Mouse (Mus musculus): ENCODE measurements around the gene Snd1.

Snd1 gene

DNA sequence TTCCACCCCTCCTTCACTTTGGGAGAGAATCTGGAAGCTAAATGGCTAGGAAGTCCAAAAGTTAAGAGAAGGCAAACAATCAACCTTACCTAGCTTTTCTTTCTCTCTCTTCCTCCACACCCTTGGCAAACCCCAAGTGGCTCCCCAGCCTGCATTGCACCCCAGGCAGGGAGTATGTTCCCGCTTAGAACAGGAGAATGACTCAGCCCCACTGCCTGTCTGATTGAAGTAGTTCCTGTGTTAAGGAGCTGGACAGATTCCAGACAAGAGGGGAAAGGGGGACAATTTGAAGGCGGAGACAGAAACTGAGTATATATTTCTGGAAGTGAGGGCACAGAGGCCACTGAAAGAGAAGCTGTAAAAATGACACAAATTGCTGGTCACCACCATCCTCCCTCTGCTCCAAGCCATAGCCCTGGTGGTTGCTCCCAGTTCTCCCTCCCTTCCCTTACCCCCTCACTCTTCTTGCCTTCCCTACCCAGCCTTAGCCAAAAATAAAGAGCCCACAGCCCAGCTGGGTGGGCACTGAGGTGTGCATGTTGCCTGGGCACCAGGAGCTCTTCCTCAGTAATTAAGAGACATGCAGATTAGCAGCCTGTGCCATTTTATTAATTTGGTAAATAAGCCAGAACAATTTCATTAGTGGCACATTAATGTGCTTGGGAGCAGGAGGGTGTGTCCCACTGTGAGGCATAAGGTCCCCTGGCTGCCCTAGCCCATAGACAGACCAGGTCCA, 392.7 kb downstream of the Snd1 start:
- no peak for DNase-seq (ENCODE audit: inconsistent ontology term)

DNA sequence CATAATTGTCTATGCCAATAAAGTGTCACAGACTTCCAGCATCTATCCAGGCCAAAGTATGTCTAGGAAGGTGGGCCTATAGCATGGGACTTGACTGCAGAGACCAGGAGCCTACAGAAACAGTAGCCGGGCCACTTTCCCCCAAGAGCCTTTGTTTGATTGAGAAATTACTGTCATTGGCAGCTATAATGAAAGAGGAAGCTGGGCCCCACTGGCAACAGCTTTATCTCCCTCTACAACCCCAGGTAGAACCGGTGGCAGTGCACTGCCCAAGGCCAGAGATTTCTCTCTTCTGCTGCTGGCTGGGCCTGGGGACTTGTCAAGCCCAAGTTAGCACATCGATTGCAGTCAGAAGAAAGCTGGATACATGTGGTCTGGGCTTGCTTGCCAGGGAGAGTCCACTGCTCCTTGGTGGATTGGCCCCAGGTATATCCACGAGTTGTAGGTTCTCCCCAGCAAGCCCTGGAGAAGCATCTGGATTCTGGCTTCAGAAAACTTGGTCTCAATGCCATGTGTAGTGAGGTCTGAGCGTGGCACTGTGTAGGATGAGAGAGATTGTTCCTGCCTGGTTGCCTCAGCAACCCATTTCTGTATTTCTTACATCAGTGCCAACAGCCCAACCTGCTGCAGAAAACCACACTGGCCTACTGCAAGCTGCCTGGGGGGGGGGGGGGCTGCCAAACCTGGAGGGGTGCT, 396.9 kb downstream of the Snd1 start:
- DNase-seq (ENCODE audit: inconsistent ontology term), result no peak

DNA sequence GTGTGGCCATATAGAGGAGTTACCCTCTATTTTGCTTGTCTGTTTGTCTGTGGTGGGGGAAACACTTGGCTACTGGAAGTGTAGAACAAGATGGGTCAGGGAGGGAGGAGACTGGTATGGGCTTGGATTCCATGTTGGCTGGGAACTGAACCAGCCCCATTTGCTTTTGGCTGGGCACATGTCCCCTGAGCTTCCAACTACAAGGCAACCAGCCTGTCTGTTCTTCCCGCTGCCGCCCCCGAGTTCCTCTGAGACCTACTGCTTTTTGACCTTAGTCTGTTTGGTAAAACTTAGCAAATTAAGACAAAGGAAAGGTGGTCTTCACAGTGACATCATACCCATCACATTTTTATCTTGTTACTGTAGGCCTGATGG, 397.5 kb downstream of the Snd1 start:
- DNase-seq (ENCODE audit: inconsistent ontology term), result no peak

DNA sequence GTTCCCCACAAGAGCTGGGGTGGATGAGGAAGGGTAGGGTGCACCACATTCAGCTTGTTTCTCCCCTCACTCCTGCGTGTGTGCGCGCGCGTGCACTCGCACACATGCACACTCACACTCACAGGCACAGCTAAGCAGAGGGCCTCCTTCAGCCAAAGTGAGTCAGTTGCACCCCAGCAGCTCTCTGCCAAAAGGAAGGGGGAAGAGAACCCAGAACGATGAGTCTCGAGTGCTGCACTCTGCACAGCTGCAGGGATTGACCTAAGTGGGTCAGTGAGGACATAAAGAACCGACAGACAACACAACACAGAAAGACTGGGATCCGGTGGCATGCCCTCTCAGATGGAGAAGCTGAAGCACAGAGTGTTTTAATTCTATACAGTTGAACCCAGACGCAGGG, 399.1 kb downstream of the Snd1 start:
- DNase-seq (ENCODE audit: inconsistent ontology term), result no peak

DNA sequence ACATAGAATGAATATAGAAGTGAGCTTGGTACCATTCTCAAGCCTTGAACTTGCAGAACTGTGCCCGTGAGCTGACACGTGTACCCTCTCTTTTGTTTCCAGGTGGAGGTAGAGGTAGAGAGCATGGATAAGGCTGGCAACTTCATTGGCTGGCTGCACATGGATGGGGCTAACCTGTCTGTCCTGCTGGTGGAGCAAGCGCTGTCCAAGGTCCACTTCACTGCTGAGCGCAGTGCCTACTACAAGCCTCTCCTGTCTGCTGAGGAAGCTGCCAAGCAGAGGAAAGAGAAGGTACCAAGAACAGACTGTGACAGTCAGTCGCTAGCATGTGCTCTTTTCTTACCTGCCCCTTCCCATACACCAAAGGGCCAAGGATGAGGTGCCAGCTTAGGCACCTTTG, 399.8 kb downstream of the Snd1 start:
- DNase-seq (ENCODE audit: inconsistent ontology term), result no peak

DNA sequence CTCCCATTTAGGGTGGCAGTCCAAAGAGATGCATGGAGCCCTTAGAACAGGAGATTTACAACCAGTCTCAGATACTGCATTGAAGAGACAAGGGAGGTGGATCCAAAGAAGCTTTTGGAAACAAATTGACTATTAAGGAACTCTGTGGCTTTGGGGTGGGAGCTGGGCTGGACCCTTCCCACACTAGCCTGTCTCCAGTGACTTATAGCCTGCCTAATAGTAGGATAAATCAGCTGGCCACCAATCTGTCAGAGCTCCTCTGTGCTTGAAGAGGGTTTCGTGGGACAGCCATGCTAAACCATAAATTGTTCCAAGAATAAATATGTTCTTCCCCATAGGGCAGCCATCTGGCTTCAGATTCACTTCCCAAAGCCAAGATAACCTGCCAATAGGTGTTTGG, 400.4 kb downstream of the Snd1 start:
- no peak for DNase-seq (ENCODE audit: inconsistent ontology term)

DNA sequence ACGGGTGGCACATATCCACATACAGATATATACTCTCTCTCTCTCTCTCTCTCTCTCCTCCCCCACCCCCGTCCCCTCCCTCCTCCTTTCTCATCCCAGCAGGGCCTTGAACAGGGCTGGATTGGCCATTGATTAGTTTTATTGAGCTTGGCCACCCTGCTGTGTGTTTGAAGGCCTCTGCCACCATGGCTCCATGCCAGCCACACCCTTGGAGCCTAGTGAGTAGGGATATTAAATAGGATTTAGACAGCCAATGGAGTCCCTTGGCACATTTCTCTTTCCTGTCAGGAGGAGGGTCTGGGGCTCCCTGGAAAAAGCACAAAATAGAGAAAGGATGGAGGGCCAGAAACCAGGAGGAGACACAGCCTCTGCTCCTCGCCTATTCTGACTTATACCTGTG, 401.6 kb downstream of the Snd1 start:
- no peak for DNase-seq (ENCODE audit: inconsistent ontology term)

DNA sequence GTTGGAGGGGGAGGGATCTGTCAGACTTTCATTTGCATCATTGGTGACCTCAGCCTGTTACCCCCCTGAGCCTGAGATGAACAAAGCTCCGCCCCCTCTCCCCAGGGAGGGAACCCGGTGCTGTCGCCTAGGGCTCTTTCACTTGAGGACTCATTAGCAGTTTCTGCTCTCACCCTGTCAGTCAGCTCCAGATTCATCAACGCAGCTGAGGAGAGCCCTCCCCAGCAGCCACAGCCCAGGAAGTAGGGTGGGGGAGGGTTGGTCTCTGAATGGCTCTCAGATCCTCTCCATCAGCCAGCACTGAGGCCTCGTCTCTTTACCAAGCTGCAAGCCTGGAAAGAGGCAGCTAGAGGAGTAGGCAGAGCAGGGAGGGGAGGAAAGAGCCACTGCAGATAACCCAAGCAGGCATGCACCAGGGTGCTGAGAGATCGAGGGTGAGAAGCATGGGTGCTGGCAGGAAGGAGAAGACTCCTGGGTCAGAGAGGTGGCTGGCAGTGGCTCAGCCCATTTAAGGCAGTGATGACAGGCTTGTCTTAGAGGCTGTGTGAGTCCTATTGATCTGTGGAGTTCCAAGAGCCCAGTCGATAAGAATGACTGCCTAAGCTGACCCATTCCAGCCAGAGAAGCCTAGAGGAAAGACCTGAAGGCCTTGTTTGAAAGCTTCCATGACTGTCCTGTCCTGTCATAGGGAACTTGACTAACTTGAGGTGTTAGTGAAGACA, 403.2 kb downstream of the Snd1 start:
- DNase-seq (ENCODE audit: inconsistent ontology term), result no peak

DNA sequence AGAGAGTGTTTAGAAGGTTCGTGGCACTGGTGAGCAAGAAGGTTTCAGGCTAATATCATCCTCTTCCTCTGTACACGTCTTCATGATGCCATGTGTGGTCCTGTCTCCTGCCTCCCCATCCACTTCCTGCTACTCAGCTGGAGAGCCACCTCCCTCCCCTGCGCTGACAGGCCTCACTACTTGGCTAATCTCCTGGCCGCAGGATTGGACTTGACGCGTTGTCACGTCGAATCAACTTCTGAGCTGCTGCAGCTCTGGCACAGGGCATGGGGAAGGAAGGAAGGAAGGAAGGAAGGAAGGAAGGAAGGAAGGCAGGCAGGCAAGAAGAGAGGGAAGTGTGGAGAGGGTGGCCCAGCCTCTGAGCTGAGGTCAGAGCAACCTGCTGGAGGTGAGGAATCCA, 404.4 kb downstream of the Snd1 start:
- no peak for DNase-seq (ENCODE audit: inconsistent ontology term)

DNA sequence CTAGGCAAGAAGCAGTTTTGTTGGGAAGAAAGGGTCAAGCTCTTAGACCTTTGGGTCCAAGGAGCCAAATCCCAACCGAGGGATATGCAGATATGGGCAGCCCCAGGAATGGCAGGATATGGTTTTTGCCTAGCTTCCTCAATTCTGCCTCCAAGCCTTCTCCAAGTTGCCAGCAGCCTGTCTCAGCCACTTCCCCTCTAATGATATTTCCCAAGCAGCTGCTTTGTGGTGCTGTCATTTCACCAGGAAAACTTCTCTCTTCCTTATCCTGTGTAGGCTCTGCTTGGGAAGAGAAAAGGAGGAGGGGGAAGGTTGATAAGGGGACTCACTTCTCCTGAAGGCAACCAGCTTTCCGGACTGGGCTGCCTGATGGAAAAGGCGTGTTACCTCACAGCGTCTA, 406.0 kb downstream of the Snd1 start:
- no peak for DNase-seq (ENCODE audit: inconsistent ontology term)

DNA sequence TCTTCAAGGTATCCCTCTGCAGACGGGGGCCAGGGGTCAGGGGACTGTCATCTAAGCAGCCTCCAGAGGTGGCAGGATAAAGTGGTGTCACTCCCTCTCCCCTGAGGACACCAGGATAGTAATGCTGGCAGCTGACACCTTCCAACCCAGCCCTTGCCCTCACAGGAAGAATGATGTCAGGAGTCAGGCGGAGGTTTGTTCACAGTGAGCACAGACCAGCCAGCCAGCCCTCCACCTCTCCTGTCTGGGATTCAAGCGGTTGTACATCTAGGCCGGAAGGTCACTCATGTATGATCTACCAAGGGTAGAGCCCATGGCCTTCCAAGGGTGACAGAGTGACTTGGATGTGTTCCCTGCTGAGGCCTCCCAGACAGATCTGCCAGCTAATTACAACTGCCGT, 408.6 kb downstream of the Snd1 start:
- no peak for DNase-seq (ENCODE audit: inconsistent ontology term)

DNA sequence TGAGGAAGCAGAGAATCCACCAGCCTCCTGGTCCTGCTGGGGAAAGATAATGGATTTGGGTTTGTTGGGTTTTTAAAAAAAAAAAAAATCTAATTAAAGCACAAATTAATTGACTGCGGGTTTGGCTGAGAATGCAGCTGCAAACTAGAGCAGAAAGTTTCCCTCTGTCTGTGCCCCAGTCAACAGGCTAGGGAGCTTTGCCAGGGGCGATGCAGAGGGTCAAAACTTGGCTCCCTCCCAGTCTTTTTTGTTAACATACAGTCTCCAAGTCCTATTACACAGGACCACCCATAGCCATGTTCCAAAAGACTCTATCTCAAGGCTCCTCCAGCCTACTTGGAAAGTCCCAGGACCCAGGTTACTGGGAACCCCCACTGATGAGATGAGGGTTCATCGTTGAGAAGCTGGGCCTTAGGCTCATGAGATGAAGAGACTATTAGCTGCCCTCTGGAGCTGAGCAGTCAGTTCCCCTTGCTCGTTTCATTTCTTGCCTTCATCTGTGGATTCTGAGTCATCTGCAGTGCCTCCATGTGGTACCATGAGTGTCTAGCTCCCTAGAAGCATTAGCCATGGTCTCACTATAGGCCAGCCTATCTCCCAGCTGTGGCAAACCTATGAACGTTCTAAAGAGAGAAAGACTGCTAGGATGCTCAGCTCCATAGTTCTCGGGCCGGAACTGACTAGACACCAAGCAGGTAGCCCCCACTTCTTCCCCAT, 411.9 kb downstream of the Snd1 start:
- DNase-seq (ENCODE audit: inconsistent ontology term), result peak; percentile 83

DNA sequence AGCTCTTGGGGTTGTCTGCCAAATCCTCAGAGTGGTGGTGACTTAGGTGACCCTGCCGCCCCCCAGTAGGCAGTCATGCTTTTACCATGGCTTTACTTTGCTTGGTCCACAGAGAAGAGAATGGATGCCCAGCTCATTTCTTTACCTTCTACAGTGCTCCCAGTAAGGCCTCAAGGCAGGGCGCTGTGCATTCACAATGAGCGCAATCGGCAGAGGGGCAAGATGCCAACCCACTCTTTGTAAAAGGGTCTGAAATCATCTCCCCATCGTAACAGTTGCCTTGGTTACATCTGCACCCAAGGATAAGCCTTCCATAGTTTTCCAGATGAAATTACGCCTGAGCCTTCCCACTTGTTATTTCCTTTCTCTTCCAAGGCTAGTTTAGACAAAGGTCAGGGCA, 415.5 kb downstream of the Snd1 start:
- no peak for DNase-seq (ENCODE audit: inconsistent ontology term)

DNA sequence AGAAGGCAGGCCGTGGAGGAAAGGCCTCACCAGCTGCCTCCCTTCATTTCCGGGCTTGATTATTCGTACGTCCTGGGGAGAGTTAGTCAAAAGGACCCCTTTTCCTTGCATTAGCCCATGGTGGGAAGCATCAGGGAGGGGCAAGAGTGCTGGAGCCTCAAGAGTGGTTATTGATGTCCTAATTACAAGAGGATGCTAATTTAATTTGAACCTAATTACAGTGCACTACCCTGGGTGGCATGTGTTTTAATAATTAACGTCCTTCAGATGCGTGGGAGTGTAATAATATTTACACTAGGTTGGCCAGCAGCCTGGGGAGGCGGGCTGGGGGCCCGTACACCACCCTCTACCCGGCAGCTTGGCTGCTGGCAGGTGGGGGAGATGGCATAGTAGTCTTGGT, 416.5 kb downstream of the Snd1 start:
- no peak for DNase-seq (ENCODE audit: inconsistent ontology term)

DNA sequence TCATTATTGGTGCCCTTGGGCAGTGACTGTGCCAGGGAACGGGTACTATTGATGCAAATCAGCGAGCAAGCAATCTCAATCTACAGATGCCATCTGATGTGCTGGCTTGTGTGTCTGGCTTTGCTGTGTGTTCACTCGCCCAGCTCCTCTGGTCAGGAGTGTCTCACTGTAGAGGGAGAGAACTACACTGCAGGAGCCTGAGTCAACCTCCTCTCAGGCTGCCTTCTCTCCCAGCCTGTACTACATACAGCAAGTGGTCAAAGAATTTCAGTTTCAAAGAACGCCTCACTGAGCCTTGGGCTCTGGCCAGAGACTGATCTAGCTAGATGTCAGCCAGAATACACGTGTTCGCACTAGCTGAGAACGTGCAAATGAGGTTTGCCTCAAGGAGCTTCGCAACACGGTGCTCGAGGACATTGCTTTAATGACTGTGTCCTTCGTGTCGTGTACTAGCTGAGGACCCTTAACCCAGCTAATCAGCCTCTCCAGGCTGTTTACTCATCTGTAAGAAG, 420.1 kb downstream of the Snd1 start:
- peak; percentile 48 for DNase-seq (ENCODE audit: inconsistent ontology term)

DNA sequence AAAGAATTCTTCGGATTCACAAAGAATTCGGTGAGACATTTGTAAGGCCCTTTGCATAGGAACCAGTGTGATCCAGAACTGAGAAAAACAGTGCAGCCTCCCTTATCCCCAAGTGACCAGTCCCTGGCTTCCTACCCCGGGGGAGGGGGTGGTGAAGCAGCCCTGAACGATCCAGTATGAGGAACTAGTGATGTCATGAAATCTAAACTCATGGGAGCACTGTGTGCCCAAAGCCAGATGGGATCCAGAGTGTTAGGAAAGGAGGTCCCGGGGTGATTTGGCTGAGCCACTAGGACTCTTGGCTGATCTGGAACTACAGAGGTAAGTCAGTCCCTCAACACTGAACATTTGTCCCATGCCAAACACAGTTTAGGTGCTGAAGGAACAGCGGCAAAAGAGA, 420.8 kb downstream of the Snd1 start:
- DNase-seq (ENCODE audit: inconsistent ontology term), result no peak

DNA sequence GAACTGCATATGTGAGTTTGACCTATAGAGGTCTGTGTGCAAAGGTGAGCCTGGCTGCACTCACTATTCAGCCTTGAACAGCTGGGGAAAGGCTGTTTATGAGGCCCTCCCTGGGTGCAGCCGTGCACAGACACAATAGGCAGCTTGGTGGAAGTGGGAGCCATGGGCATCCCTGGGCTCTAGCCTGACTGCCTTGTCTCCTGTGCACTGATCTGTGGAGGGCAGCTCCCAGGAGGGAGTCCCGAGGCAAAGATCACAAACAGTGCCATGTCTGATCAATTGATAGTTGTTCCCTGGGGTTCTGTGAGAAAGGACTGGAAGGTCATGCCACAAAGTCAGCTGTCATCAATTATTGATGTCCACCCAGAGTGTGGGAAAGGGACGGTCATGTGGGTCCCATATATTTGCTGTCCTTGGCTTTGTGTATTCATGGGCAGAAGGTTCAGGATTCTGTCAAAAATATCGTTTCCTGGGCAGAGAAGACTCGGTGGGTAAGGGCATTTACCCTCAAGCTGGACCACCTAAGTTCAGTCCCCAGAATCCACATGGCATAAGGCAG, 421.9 kb downstream of the Snd1 start:
- no peak for DNase-seq (ENCODE audit: inconsistent ontology term)

DNA sequence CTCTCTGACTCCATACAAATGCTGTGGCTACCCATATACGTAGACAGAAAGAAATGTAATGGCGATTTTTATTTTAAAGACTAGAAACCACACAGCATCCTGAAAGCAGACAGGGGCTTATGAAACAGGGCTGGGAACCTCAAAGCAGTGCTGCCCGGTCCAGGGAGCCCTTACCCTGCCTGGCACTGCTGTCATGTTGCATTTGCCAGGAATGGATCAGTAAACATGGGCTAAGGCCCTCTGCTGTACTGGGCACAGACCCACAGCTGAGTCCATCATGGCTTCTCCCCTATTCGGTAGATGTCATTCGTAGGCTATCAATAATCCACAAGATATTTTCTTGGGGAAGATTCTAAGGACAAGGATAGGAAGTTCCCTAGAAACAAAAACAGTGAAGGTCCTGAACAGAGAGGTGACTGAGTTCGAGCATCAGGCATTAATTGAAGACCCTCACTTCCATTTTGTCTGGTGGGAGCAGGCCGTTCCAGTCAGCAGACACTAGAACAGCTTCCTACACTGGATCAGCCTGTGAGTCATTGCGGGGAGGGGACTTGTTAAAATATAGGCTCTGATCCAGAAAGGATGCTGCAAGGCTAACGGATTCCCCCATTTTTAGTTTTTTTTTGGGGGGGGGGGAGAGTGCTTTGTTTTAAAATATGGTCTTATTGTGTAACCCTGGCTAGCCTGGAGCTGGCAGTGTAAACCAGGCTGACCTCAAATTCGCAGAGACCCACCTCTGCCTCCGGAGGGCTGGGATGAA, 422.6 kb downstream of the Snd1 start:
- peak; percentile 25 for DNase-seq (ENCODE audit: inconsistent ontology term)

DNA sequence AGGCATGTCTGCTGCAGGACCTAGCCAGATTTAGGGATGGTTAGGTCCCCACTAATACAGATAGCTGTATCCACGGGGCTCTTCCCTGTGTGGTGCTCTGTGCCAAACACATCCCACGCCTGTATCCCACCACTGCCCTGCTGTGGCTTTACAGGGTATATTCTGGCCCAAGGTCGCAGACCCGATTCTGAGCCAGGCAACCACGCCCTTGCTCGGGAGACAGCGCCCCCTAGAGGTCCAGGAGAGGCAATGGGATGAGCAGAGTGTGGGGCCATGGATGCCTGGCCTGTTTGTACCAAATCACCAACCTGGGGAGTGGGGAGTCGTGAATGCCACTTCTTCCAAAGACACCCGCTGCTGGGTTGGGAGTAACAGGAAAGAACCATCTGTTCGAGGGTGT, 423.9 kb downstream of the Snd1 start:
- no peak for DNase-seq (ENCODE audit: inconsistent ontology term)

DNA sequence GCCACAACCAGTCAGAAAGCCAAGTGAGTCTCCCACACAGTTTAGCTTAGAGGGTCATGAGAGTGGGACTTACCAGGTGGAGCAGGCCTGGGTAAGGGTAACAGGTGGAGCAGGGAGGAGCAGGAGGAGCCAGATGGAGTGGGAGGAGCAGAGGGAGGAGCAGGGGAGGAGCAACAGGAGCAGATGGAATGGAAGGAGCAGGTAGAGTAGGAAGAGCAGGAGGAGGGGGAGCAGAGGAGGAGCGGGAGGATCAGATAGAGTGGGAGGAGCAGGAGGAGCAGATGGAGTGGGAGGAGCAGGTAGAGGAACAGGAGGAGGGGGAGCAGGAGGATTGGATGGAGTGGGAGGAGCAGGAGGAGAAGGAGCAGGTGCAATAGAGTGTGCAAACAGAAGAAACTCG, 427.6 kb downstream of the Snd1 start:
- no peak for DNase-seq (ENCODE audit: inconsistent ontology term)

DNA sequence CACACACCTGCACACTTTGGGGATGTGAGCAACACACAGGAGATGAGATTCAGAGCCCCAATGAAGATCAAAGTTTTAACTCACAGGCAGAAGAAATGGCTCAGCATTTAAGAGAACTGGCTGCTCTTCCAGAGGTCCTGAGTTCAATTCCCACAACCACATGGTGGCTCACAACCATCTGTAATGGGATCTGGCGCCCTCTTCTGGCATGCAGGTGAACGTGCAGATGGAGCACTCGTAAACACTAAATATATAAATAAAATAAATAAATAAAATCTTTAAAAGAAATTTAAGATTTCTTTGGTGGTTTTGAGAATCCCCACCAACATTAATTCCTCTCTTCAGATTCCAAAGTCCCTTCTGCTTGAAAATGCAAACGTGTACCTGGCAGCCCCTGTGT, 429.5 kb downstream of the Snd1 start:
- DNase-seq (ENCODE audit: inconsistent ontology term), result no peak

Data from Muller cell, postnatal 12 days (primary cell).